Mouse (Mus musculus): Measurements from ENCODE around the gene Dmpk. TPM values are rescaled to one million over a fixed set of nuclear protein-coding genes. Genes with fewer than 3 reads are reported as not detected.

Gene Dmpk
- polyA plus RNA-seq, 1 experiment from 2014 or later, result 10.2 TPM

- Histone ChIP-seq H3K27me3 (ENCODE audit: insufficient read depth, poor library complexity, severe bottlenecking) (no peaks in the 10 kb centered on the region), H3K27ac (no peak overlapping the region), H3K36me3 (peaks cover 83% of the 10 kb centered on the region), H3K9me3 (no peaks in the 10 kb centered on the region; the same call in 1 of the 2 replicates), H3K4me3 (no peak overlapping the region), H3K4me1 (replicated peaks) (no peaks in the 10 kb centered on the region)
- DNase-seq (ENCODE audit: low spot score), result peak; percentile 40
- WGBS, result 56% methylated on average over 5 of the region's 5 CpGs
These were observed 53.7 kb downstream of the Dmpk start for GRCm38 (mm10) chr7:19137380-19137779.

Other genes starting within 250 kb of the Dmpk start
- gene Mill2, start 243.9 kb upstream of the Dmpk start, polyA plus RNA-seq (2016; fragmentation: Nextera tagmentation; extraction: Ambion mirVana), result 0.26 and 0.31 TPM in 2 replicates
- 1.0 and 1.5 TPM in 2 replicates for gene Pglyrp1, start 212.5 kb upstream of the Dmpk start, polyA plus RNA-seq (2016; fragmentation: Nextera tagmentation; extraction: Ambion mirVana)
- 36.8 and 39.2 TPM in 2 replicates for gene Ccdc61, start 173.4 kb upstream of the Dmpk start, polyA plus RNA-seq (2016; fragmentation: Nextera tagmentation; extraction: Ambion mirVana)
- gene Nova2, start 158.0 kb upstream of the Dmpk start, polyA plus RNA-seq (2016; fragmentation: Nextera tagmentation; extraction: Ambion mirVana), result 3.5 and 7.3 TPM in 2 replicates
- 0.09 TPM in 1 of 2 replicates, not detected in the other for gene Nanos2, start 96.4 kb upstream of the Dmpk start, polyA plus RNA-seq (2016; fragmentation: Nextera tagmentation; extraction: Ambion mirVana)
- 4.1 and 5.0 TPM in 2 replicates for gene Mypop, start 92.6 kb upstream of the Dmpk start, polyA plus RNA-seq (2016; fragmentation: Nextera tagmentation; extraction: Ambion mirVana)
- 23.2 and 31.1 TPM in 2 replicates for gene Irf2bp1, start 79.8 kb upstream of the Dmpk start, polyA plus RNA-seq (2016; fragmentation: Nextera tagmentation; extraction: Ambion mirVana)
- 0.07 TPM in 1 of 2 replicates, not detected in the other for gene Foxa3, start 60.3 kb upstream of the Dmpk start, polyA plus RNA-seq (2016; fragmentation: Nextera tagmentation; extraction: Ambion mirVana)
- 45.9 and 57.2 TPM in 2 replicates for gene Sympk, start 59.5 kb upstream of the Dmpk start, polyA plus RNA-seq (2016; fragmentation: Nextera tagmentation; extraction: Ambion mirVana)
- not detected in 2 replicates for gene Rsph6a, start 29.2 kb upstream of the Dmpk start, polyA plus RNA-seq (2016; fragmentation: Nextera tagmentation; extraction: Ambion mirVana)
- gene Dmwd, start 7.6 kb upstream of the Dmpk start, polyA plus RNA-seq (2016; fragmentation: Nextera tagmentation; extraction: Ambion mirVana), result 16.6 and 20.7 TPM in 2 replicates
- 7.4 and 8.4 TPM in 2 replicates for gene Six5, start 10.7 kb downstream of the Dmpk start, polyA plus RNA-seq (2016; fragmentation: Nextera tagmentation; extraction: Ambion mirVana)
- gene Gm4969, start 34.5 kb downstream of the Dmpk start, polyA plus RNA-seq (2016; fragmentation: Nextera tagmentation; extraction: Ambion mirVana), result 1.2 and 1.5 TPM in 2 replicates
- 17.1 and 19.4 TPM in 2 replicates for gene Fbxo46, start 36.0 kb downstream of the Dmpk start, polyA plus RNA-seq (2016; fragmentation: Nextera tagmentation; extraction: Ambion mirVana)
- 16.7 and 22.1 TPM in 2 replicates for gene Qpctl, start 65.4 kb downstream of the Dmpk start, polyA plus RNA-seq (2016; fragmentation: Nextera tagmentation; extraction: Ambion mirVana)
- 184 TPM in 2 replicates for gene Snrpd2, start 65.9 kb downstream of the Dmpk start, polyA plus RNA-seq (2016; fragmentation: Nextera tagmentation; extraction: Ambion mirVana)
- gene Gipr, start 82.3 kb downstream of the Dmpk start, polyA plus RNA-seq (2016; fragmentation: Nextera tagmentation; extraction: Ambion mirVana), result 0.95 and 1.3 TPM in 2 replicates
- gene Eml2, start 92.6 kb downstream of the Dmpk start, polyA plus RNA-seq (2016; fragmentation: Nextera tagmentation; extraction: Ambion mirVana), result 2.8 and 4.9 TPM in 2 replicates
- 1.8 and 2.9 TPM in 2 replicates for gene Gpr4, start 128.7 kb downstream of the Dmpk start, polyA plus RNA-seq (2016; fragmentation: Nextera tagmentation; extraction: Ambion mirVana)
- 47.8 and 51.1 TPM in 2 replicates for gene Opa3, start 144.5 kb downstream of the Dmpk start, polyA plus RNA-seq (2016; fragmentation: Nextera tagmentation; extraction: Ambion mirVana)
- 58.8 and 62.0 TPM in 2 replicates for gene Vasp, start 188.0 kb downstream of the Dmpk start, polyA plus RNA-seq (2016; fragmentation: Nextera tagmentation; extraction: Ambion mirVana)
- gene Ppm1n, start 196.2 kb downstream of the Dmpk start, polyA plus RNA-seq (2016; fragmentation: Nextera tagmentation; extraction: Ambion mirVana), result 0.30 and 0.42 TPM in 2 replicates
- gene Rtn2, start 198.8 kb downstream of the Dmpk start, polyA plus RNA-seq (2016; fragmentation: Nextera tagmentation; extraction: Ambion mirVana), result 37.3 and 67.8 TPM in 2 replicates
- not detected in 2 replicates for gene Fosb, start 226.2 kb downstream of the Dmpk start, polyA plus RNA-seq (2016; fragmentation: Nextera tagmentation; extraction: Ambion mirVana)

All from hindbrain, embryonic 10.5 days (tissue).